Mouse (Mus musculus): Measurements from ENCODE around the gene Slc5a5.

The Slc5a5 gene

GRCm38 (mm10) chr8:70879500-70879899 is 13.1 kb downstream of the Slc5a5 start:
- DNase-seq (ENCODE audit: low spot score), result no peak

GRCm38 (mm10) chr8:70878178-70878577 is 14.4 kb downstream of the Slc5a5 start:
- DNase-seq (ENCODE audit: low spot score), result no peak

GRCm38 (mm10) chr8:70876382-70876781 is 16.2 kb downstream of the Slc5a5 start:
- DNase-seq (ENCODE audit: low spot score), result no peak

GRCm38 (mm10) chr8:70874441-70874840 is 18.1 kb downstream of the Slc5a5 start:
- DNase-seq (ENCODE audit: low spot score), result no peak

DNA sequence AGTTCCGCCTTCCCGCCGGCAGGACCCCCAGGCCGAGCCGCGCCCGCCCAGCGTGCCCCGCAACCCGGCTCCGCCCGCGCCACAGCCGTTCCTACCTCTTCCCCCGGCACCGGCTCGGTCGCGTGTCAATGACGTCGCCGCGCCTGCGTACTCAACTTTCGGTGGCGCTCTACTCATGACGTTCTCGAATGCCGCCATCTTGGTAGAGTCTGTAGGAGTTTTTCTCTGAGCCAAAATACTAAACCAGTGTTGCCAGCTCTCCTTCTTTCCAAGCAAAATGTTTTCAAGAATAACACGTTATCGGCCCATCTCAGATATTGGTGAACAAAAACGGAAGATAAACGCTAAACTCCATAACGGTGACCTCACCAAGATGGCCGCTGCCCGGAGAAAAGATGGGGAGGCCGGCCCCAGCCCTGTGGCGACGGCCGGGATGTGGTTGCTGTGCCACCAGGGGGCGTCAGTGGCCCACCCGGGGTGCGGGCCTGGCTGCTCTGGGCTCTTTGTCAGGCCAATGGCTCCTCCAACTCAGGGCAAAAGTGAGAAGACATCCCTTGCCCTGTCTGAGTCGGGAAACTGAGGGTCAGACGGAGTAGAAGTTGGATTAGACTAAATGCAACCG is 19.1 kb downstream of the Slc5a5 start, which contains the start of gene Ccdc124:
TSS of gene Ccdc124 (minus strand) at position 572 of the 622 bp plus-strand sequence.
- peak; percentile 96 for DNase-seq (ENCODE audit: low spot score)

DNA sequence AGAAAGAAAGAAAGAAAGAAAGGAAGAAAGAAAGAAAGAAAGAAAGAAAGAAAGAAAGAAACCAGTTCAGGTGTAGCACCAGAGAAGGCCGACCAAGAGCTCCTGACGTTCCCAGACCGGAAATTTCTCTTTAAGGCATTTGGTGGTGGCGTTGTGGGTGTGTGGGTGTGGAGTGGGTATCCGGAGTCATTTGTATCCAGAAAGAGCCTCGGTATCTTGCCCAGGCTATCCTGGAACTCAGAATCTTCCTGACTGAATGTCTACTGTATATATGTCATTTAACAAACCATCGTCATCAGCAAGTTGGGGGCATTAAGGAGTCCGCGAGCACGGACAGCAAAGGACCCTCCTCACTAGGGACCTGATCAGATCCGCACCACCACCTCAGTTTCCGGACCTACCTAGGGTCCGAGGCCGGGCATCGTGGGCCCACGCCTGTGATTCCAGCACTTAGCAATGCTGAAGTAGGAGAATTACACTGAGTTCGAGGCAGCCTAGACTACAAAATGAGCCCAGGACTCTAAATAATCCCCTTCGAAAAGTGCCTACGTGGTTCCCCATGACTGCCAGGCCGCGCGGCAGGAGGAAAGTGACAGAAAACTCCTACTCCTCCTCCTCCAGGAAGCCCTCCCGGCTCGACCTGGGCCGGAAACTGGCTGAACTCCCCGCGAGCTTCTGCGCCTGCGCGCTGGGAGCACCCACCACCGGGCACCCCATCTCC is 19.8 kb downstream of the Slc5a5 start:
- no peak for DNase-seq (ENCODE audit: low spot score)

GRCm38 (mm10) chr8:70871195-70871807 is 21.3 kb downstream of the Slc5a5 start:
- DNase-seq (ENCODE audit: low spot score), result no peak

- DNase-seq (ENCODE audit: low spot score), result peak; percentile 84
These were observed 22.9 kb downstream of the Slc5a5 start for GRCm38 (mm10) chr8:70869601-70870041.

DNA sequence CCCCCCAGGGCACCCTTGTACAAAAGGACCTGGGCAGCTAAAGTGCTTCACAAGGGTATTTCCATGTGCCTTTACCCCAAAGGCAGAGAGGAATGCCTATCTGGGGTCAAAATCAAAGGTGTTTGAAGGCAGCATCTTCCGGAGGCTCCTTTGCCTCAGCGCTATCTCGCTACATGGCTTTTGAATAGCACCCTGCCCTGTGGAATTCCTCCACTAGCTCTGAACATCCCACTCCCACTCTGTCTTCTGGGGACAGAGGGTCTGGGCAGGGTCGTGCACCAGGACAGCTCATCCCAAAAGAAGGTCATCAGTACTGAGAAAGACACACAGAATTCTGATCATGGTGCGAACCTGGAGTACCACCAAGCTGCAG is 23.4 kb downstream of the Slc5a5 start:
- no peak for DNase-seq (ENCODE audit: low spot score)

- peak; percentile 57 for DNase-seq (ENCODE audit: low spot score)
These were observed 23.9 kb downstream of the Slc5a5 start for GRCm38 (mm10) chr8:70868559-70869198.

DNA sequence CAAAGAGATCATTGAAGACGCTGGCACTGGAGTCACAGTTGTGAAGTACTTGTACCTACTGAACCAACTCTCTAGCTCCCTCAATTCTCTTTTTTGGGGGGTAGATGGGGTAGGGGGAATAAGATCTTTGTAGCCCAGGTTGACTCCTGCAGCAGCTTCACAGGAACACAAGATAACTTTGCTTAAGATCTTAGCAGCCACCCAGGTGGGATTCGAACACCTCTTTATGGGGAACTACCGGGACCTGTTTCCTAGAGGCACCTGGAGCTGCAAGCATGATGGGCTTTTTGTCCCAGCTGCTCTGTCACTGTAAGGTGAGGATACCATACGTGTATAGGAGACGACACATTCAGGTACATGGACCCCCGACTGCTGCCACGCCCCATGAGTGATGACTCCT is 26.0 kb downstream of the Slc5a5 start:
- DNase-seq (ENCODE audit: low spot score), result no peak

GRCm38 (mm10) chr8:70866001-70866520 is 26.5 kb downstream of the Slc5a5 start:
- DNase-seq (ENCODE audit: low spot score), result no peak

- peak; percentile 99 for DNase-seq (ENCODE audit: low spot score)
These were observed 27.1 kb downstream of the Slc5a5 start for GRCm38 (mm10) chr8:70865350-70866000.

DNA sequence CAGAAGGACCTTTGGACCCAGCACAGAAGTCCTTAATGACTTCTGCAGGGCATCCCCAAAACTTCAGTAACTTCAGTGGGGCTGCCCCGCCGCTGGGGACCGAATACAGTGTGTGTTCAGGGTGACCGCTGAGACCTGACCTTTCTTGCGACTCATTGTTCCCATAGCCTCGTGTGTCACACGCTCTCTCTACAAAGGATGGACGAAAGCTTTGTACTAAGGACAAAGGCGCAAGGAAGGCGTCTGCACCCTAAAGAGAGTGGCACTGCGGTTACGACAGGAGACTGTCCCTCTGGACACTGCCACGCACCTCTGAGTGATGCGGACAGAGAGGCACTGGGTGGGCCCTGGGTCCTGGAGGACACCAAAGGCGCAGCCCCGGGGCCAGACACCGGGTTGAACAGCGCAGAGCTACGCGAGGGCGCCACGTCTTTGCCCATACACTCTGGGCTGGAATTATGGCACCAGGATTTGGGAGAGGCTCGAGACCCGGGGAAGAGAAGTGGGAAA is 27.8 kb downstream of the Slc5a5 start:
- no peak for DNase-seq (ENCODE audit: low spot score)

DNA sequence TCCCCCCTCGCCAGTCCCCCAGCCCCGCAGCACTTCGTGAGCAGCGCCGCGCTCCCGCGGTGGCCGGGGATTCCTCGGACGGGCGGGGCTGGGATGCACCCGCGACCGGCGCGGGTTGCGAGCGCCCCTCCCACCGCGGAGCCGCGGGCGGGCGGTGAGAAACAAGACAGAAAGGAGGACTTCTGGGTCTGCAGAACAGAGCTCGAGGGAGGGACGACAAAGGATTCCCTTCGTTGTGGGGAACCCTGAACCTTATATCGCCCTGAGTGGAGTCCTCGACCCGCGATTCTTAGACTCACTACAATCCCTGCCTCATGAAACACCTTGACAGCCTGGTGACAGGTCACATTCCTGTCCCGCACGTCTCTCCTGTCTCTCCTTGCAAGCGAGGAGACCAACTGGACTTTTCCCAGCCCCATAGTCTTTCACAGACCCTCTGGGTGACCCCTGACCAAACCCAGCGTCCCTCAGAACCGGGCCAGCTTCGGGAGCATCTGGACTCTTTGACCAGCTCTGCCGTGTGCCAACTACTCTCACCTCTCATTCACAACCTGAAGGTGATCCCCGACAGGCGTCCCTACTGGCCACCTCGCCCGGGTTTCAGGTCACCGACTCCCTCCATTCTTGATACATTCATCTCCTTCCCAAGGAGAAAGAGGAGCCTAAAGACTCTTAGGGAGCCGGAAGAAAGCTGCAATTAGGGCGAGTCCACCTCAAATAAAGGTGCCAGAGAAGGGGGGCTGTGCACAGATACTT is 28.4 kb downstream of the Slc5a5 start:
- no peak for DNase-seq (ENCODE audit: low spot score)

GRCm38 (mm10) chr8:70862824-70863641 is 29.5 kb downstream of the Slc5a5 start, which contains the start of gene Kcnn1:
Gene Kcnn1 (minus strand): TSS chr8:70863258.
- DNase-seq (ENCODE audit: low spot score), result no peak

DNA sequence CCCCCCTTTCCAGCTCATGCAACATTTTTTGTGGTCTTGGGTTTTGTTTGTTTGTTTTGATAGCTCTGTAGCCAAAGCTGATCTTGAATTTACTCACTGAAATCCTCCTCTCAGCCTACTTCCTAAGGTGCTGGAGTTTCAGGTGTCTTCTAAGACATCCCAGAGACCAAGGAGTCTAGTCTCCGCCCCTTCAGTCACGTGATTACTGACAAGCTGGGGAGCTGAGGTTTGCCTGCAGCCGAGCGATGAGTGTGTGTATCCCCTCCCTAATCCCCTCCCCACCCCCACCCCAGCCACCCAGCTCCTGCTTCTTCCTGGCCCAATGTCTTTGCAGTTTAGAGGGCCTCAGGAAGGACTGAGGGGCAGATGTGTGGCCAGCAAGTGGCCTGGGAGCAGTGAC is 35.0 kb downstream of the Slc5a5 start:
- no peak for DNase-seq (ENCODE audit: low spot score)

- peak; percentile 61 for DNase-seq (ENCODE audit: low spot score)
These were observed 35.9 kb downstream of the Slc5a5 start for GRCm38 (mm10) chr8:70856541-70857197.

DNA sequence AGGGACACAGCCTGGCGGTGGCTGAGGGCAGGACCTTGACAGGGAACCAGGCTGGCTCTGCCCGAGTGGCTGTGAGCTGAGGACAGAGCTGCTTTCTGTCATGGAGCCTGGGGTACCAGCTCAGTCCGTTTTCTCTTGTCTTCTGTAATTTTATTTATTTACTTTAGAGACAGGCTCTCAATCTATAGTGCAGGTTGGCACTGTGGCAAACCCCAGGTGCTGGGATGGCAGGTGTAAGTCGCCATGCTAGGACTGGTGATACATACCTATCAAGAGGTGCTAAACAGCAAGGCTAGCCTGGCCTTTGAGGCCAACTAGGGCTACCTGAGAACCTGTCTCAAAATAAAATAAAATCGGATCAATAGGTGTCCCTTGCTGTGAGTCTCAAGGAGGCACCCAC is 36.5 kb downstream of the Slc5a5 start:
- DNase-seq (ENCODE audit: low spot score), result no peak

All from lung, postnatal 25 days (tissue).